Mouse (Mus musculus) embryonic fibroblast, embryonic 13.5 days (primary cell): ENCODE measurements around the gene Simc1. TPM values are rescaled to one million over a fixed set of nuclear protein-coding genes. Genes with fewer than 3 reads are reported as not detected.

Experiments used
- H3K27ac ChIP-seq: 2 replicates; pipeline ENCODE4 v1.5.1; 2012; ENCODE audit warnings: low read length, control low read depth, inconsistent platforms; ENCODE audit not compliant: insufficient read depth
- H3K4me1 ChIP-seq: 2 replicates; pipeline ENCODE4 v1.6.1; 2011; ENCODE audit warnings: low read length; ENCODE audit not compliant: control insufficient read depth, insufficient read depth
- H3K4me3 ChIP-seq: 2 replicates; pipeline ENCODE4 v1.5.1; 2011; ENCODE audit warnings: mild to moderate bottlenecking, control low read depth, low read length; ENCODE audit not compliant: insufficient read depth
- CTCF ChIP-seq: IDR thresholded peaks from 2 replicates; pipeline ENCODE4 v1.5.1; 2011; ENCODE audit warnings: mild to moderate bottlenecking, control low read depth, low read length, moderate library complexity, borderline replicate concordance; ENCODE audit not compliant: insufficient read depth
- POLR2A ChIP-seq: IDR thresholded peaks from 2 replicates; pipeline ENCODE4 v1.6.1; 2011; ENCODE audit warnings: low read depth, mild to moderate bottlenecking, control low read depth, low read length, moderate library complexity
- polyA plus RNA-seq: library from polyadenylated mRNA; stranded (reverse); fragments of >200 nt; gene quantifications from 2 replicates; pipeline ENCODE4 v1.2.4, GENCODE M21; 2011; ENCODE audit warnings: low read depth; ENCODE audit not compliant: missing spikeins, insufficient read length

Simc1 gene
- polyA plus RNA-seq, 1 experiment, result 18.4 TPM

DNA sequence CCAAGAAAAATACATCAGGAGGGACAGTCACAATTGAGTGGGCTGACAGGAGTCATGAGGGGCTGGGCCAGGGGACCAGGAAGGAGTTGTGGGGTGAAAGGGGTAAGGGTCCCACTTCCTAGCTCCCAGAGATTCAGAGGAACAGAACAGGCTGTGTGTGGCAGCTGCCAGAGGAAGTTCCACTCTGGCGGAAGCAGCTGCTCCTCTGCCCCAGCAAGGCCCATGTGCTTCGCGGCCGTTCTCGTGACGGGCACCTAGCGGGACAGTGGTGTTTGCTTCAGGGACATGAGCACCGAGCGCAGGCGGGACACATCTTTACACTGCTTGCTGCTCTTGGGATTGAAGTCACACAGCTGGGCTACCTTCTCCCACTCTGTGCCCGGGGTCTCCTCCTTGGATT is 90.0 kb downstream of the Simc1 start:
- peaks cover 5% of the 10 kb centered on the region for H3K4me1 ChIP-seq
- H3K4me3 ChIP-seq, result no peak overlapping the region
- TF ChIP-seq POLR2A (no peak), CTCF (no peak)
- no peak overlapping the region for H3K27ac ChIP-seq

DNA sequence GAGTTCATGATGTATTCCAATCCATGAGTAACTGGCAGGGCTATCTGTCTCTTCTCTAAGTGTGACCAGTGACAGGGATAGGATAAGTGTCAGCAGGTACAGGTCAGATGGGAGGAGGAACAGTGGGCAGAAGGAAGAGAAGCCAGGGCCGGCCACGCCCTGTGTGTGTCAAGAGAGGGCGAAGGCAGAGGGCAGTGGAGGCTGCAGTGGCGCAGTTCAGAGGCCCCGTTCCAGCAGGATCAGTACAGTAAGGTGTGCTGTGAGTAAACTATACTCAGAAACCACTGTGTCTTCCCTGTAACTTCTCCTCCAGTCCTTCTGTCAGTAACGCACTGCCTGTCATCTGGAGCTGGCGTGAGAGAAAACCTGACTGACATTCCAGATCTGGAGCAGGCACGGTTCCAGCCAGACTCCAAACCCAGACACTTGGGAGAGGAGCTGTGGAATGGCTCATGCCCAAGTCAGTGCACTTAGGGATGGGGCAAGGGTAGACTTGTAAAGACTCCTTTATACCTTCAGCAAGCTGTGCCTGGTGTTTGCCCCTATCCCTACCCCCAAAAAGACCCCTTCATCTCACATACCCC is 92.6 kb downstream of the Simc1 start:
- no peak overlapping the region for H3K4me3 ChIP-seq

DNA sequence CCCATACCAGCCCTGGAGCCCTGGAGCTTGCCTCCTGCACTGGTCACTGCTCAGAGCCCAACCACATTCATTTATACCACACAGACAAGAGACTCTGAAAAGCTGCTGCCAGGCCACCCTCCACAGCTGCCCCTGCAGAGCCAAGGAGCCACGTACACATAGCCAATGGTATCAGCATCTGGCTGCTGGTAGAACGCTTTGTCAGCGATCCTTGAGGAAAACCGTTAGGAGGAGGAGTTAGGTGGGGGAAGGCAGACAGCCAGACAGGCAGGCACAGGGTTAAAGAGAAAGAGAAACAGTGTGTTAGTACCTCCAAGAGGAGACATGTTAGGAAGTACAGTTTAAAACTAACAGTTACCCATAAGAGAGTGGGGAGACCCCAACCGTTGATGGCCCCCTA is 93.3 kb downstream of the Simc1 start:
- Histone ChIP-seq H3K4me3 (no peak overlapping the region), H3K27ac (peak overlapping the region; percentile 17; the same call in 1 of the 2 replicates)

More for the DNA sequence above, 92.6 kb downstream of the Simc1 start:
- TF ChIP-seq CTCF (no peak), POLR2A (no peak)
- peak overlapping the region; percentile 17; the same call in 1 of the 2 replicates for H3K27ac ChIP-seq
- peaks cover 4% of the 10 kb centered on the region for H3K4me1 ChIP-seq

DNA sequence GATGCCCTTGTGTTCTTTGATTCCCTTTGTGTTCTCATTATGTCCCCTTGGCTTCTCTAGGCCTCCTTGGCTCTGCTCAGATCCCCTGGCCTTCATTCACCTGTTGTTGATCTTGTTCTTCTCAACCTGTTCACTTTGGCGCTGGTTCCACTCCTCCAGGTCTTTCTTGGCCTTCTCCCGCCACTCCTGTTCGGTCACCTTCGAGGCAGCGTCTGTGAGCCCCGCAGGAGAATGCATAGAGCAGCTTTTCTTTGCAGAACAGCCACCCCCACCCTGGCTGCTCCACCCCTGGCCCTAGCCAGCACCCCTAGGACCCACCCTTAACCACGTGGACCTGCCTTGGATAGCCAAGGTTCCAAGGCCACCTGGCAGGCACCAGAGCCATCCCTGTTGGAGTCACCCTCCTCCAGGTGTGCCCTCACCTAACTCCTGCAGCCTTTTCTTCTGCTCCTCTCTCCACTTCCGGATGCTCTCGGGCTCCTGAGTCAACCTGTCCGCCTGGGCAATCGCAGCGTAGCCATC is 95.1 kb downstream of the Simc1 start:
- no peak overlapping the region for H3K4me3 ChIP-seq
- no peak overlapping the region for H3K27ac ChIP-seq
- H3K4me1 ChIP-seq, result no peaks in the 10 kb centered on the region; the same call in 1 of the 2 replicates
- no peak for TF ChIP-seq POLR2A
- TF ChIP-seq CTCF, result no peak

More for the DNA sequence above, 93.3 kb downstream of the Simc1 start:
- H3K4me1 ChIP-seq, result peaks cover 2% of the 10 kb centered on the region
- TF ChIP-seq POLR2A (no peak), CTCF (no peak)

Other genes starting within 250 kb of the Simc1 start
- gene Cplx2, start 132.4 kb upstream of the Simc1 start, polyA plus RNA-seq, result 12.3 and 13.2 TPM in 2 replicates
- gene Thoc3, start 34.9 kb upstream of the Simc1 start, polyA plus RNA-seq, result 27.8 and 33.2 TPM in 2 replicates
- gene 4833439L19Rik, start 61.7 kb downstream of the Simc1 start, polyA plus RNA-seq, result 73.4 and 74.2 TPM in 2 replicates
- gene Arl10, start 71.2 kb downstream of the Simc1 start, polyA plus RNA-seq, result 12.2 and 13.2 TPM in 2 replicates
- 28.9 and 36.4 TPM in 2 replicates for gene Nop16, start 86.3 kb downstream of the Simc1 start, polyA plus RNA-seq
- 79.3 and 118 TPM in 2 replicates for gene Higd2a, start 86.4 kb downstream of the Simc1 start, polyA plus RNA-seq
- 44.8 and 56.1 TPM in 2 replicates for gene Cltb, start 107.6 kb downstream of the Simc1 start, polyA plus RNA-seq
- gene Faf2, start 118.0 kb downstream of the Simc1 start, polyA plus RNA-seq, result 88.6 and 90.5 TPM in 2 replicates
- 39.2 and 39.4 TPM in 2 replicates for gene Rnf44, start 190.1 kb downstream of the Simc1 start, polyA plus RNA-seq
- gene Cdhr2, start 197.7 kb downstream of the Simc1 start, polyA plus RNA-seq, result not detected in 2 replicates
- gene Gprin1, start 246.1 kb downstream of the Simc1 start, polyA plus RNA-seq, result 0.42 and 0.61 TPM in 2 replicates